Mouse (Mus musculus) liver, adult 2 months (tissue): ENCODE data around the gene Jkamp.

Experiments used
- CTCF ChIP-seq: fragments of 200-500 bp; IDR thresholded peaks from 2 replicates; pipeline ENCODE4 v1.5.1; 2011; ENCODE audit warnings: low read depth, low read length, control low read depth
- POLR2A ChIP-seq: fragments of 200-500 bp; IDR thresholded peaks from 2 replicates; pipeline ENCODE4 v1.6.1; 2011; ENCODE audit warnings: low read length, control low read depth; ENCODE audit not compliant: insufficient read depth; ENCODE audit errors: extremely low read depth

- TF ChIP-seq POLR2A (no peak), CTCF (no peak)
Measured at GRCm38 (mm10) chr12:72115126-72115525, 29.7 kb downstream of the Jkamp start.
